Mouse (Mus musculus): ENCODE measurements around the gene Anp32b. TPM values are rescaled to one million over a fixed set of nuclear protein-coding genes. Genes with fewer than 3 reads are reported as not detected.

The Anp32b gene
- polyA plus RNA-seq, 1 experiment = 23.4 TPM

- 0 out of 2 replicates have a peak, but pooled peaks have one; percentile 7 for TF ChIP-seq POLR2A (IDR thresholded peaks at IDR 0.05; ENCODE audit: low read depth, low read length)
- TF ChIP-seq CTCF (IDR thresholded peaks at IDR 0.05; ENCODE audit: extremely low read depth, insufficient read length, insufficient replicate concordance, low read depth, low read length) = no peak
- Histone ChIP-seq H3K4me1 (ENCODE audit: control insufficient read depth, insufficient read depth, insufficient read length, low read length) (peaks cover 10% of the 10 kb centered on the region), H3K36me3 (ENCODE audit: control insufficient read depth, insufficient read depth, low read length) (peaks cover 38% of the 10 kb centered on the region), H3K27me3 (ENCODE audit: control insufficient read depth, insufficient read depth, low read length) (no peaks in the 10 kb centered on the region), H3K4me3 (ENCODE audit: low read depth, low read length) (peak overlapping the region; percentile 43), H3K27ac (ENCODE audit: insufficient read depth, low read depth, low read length) (peak overlapping the region; percentile 74)
- 32% methylated on average over 12 of the region's 12 CpGs for WGBS
These were observed 44.8 kb downstream of the Anp32b start for GRCm38 (mm10) chr4:46495543-46495942.

- TF ChIP-seq POLR2A (IDR thresholded peaks at IDR 0.05; ENCODE audit: low read depth, low read length) (no peak), CTCF (IDR thresholded peaks at IDR 0.05; ENCODE audit: extremely low read depth, insufficient read length, insufficient replicate concordance, low read depth, low read length) (peak; percentile 99; the same call in 1 of the 2 replicates)
- Histone ChIP-seq H3K36me3 (ENCODE audit: control insufficient read depth, insufficient read depth, low read length) (peaks cover 56% of the 10 kb centered on the region), H3K27me3 (ENCODE audit: control insufficient read depth, insufficient read depth, low read length) (no peaks in the 10 kb centered on the region), H3K4me1 (ENCODE audit: control insufficient read depth, insufficient read depth, insufficient read length, low read length) (peaks cover 10% of the 10 kb centered on the region), H3K4me3 (ENCODE audit: low read depth, low read length) (no peak overlapping the region), H3K27ac (ENCODE audit: insufficient read depth, low read depth, low read length) (peak overlapping the region; percentile 72)
- 24% methylated on average over 4 of the region's 4 CpGs for WGBS
These were observed 46.7 kb downstream of the Anp32b start for GRCm38 (mm10) chr4:46497286-46497892.

- 66% methylated on average over 3 of the region's 3 CpGs for WGBS
- no peak for TF ChIP-seq POLR2A (IDR thresholded peaks at IDR 0.05; ENCODE audit: low read depth, low read length)
- TF ChIP-seq CTCF (IDR thresholded peaks at IDR 0.05; ENCODE audit: extremely low read depth, insufficient read length, insufficient replicate concordance, low read depth, low read length) = peak; percentile 9; the same call in 1 of the 2 replicates
- peaks cover 59% of the 10 kb centered on the region for H3K36me3 ChIP-seq (ENCODE audit: control insufficient read depth, insufficient read depth, low read length)
These were observed 47.8 kb downstream of the Anp32b start for GRCm38 (mm10) chr4:46498511-46498910.

GRCm38 (mm10) chr4:46498976-46499375 lies 48.3 kb downstream of the Anp32b start:
- no peak for TF ChIP-seq POLR2A (IDR thresholded peaks at IDR 0.05; ENCODE audit: low read depth, low read length)
- no peak for TF ChIP-seq CTCF (IDR thresholded peaks at IDR 0.05; ENCODE audit: extremely low read depth, insufficient read length, insufficient replicate concordance, low read depth, low read length)
- WGBS = 14% methylated on average over 4 of the region's 4 CpGs
- peaks cover 10% of the 10 kb centered on the region for H3K4me1 ChIP-seq (ENCODE audit: control insufficient read depth, insufficient read depth, insufficient read length, low read length)
- no peaks in the 10 kb centered on the region for H3K27me3 ChIP-seq (ENCODE audit: control insufficient read depth, insufficient read depth, low read length)
- no peak overlapping the region for H3K27ac ChIP-seq (ENCODE audit: insufficient read depth, low read depth, low read length)
- H3K4me3 ChIP-seq (ENCODE audit: low read depth, low read length) = no peak overlapping the region
- peaks cover 56% of the 10 kb centered on the region for H3K36me3 ChIP-seq (ENCODE audit: control insufficient read depth, insufficient read depth, low read length)

More at GRCm38 (mm10) chr4:46498511-46498910, 47.8 kb downstream of the Anp32b start:
- H3K27me3 ChIP-seq (ENCODE audit: control insufficient read depth, insufficient read depth, low read length) = no peaks in the 10 kb centered on the region
- H3K4me3 ChIP-seq (ENCODE audit: low read depth, low read length) = no peak overlapping the region
- peaks cover 10% of the 10 kb centered on the region for H3K4me1 ChIP-seq (ENCODE audit: control insufficient read depth, insufficient read depth, insufficient read length, low read length)
- no peak overlapping the region for H3K27ac ChIP-seq (ENCODE audit: insufficient read depth, low read depth, low read length)

GRCm38 (mm10) chr4:46502606-46503502 lies 52.2 kb downstream of the Anp32b start:
- H3K4me3 ChIP-seq (ENCODE audit: low read depth, low read length) = no peak overlapping the region
- no peak overlapping the region for H3K27ac ChIP-seq (ENCODE audit: insufficient read depth, low read depth, low read length)
- WGBS = 76% methylated on average over 16 of the region's 16 CpGs
- peaks cover 44% of the 10 kb centered on the region for H3K36me3 ChIP-seq (ENCODE audit: control insufficient read depth, insufficient read depth, low read length)
- TF ChIP-seq CTCF (IDR thresholded peaks at IDR 0.05; ENCODE audit: extremely low read depth, insufficient read length, insufficient replicate concordance, low read depth, low read length) (no peak), POLR2A (IDR thresholded peaks at IDR 0.05; ENCODE audit: low read depth, low read length) (no peak)
- peaks cover 9% of the 10 kb centered on the region; the same call in 1 of the 2 replicates for H3K4me1 ChIP-seq (ENCODE audit: control insufficient read depth, insufficient read depth, insufficient read length, low read length)
- no peaks in the 10 kb centered on the region for H3K27me3 ChIP-seq (ENCODE audit: control insufficient read depth, insufficient read depth, low read length)

DNA sequence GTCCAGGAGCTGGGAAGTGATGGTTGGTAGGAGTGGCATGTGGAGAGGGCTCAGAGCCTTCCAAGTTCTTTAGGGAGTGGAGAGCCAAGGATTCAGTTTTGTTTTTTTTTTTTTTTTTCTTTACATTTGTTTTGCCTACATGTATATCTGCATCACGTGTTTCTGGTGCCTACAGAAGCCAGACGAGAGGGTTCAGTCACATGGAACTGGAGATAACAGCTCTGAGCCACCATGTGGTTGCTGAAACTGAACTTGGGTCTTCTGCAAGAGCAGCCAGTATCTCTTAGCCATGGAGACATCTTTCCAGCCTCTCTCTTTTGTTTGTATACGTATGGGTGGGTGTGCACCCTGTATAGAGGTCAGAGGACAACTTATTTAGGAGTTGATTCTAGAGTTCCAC lies 53.2 kb downstream of the Anp32b start:
- Histone ChIP-seq H3K4me3 (ENCODE audit: low read depth, low read length) (no peak overlapping the region), H3K27ac (ENCODE audit: insufficient read depth, low read depth, low read length) (no peak overlapping the region), H3K36me3 (ENCODE audit: control insufficient read depth, insufficient read depth, low read length) (peaks cover 44% of the 10 kb centered on the region), H3K4me1 (ENCODE audit: control insufficient read depth, insufficient read depth, insufficient read length, low read length) (peaks cover 6% of the 10 kb centered on the region; the same call in 1 of the 2 replicates), H3K27me3 (ENCODE audit: control insufficient read depth, insufficient read depth, low read length) (no peaks in the 10 kb centered on the region)
- TF ChIP-seq CTCF (IDR thresholded peaks at IDR 0.05; ENCODE audit: extremely low read depth, insufficient read length, insufficient replicate concordance, low read depth, low read length) (no peak), POLR2A (IDR thresholded peaks at IDR 0.05; ENCODE audit: low read depth, low read length) (no peak)
- WGBS = 74% methylated on average over 3 of the region's 3 CpGs

Measured in small intestine, adult 2 months (tissue).